Mouse (Mus musculus) gastrocnemius, adult 2 months (tissue): ENCODE measurements around the gene Nsun2. TPM values are rescaled to one million over a fixed set of nuclear protein-coding genes. Genes with fewer than 3 reads are reported as not detected.

Experiments
- DNase-seq: peaks from one replicate; pipeline ENCODE4 v3.0.0; 2022
- H3K27ac ChIP-seq: fragments of 200-600 bp; 2 replicates; pipeline ENCODE4 v1.8.1; 2022; ENCODE audit warnings: mild to moderate bottlenecking
- H3K4me3 ChIP-seq: fragments of 200-600 bp; 2 replicates; pipeline ENCODE4 v1.8.1; 2022; ENCODE audit warnings: mild to moderate bottlenecking, moderate library complexity
- CTCF ChIP-seq: fragments of 200-600 bp; IDR thresholded peaks from 2 replicates; pipeline ENCODE4 v1.8.1; 2022; ENCODE audit warnings: antibody characterized with exemption, mild to moderate bottlenecking, moderate library complexity
- intact Hi-C: fragments of 180-260 bp; cut with DNase I; formaldehyde crosslinking; loops from one replicate; pipeline ENCODE4 v1.15.1; 2025
- total RNA-seq, 2 experiments: library from RNA; stranded (reverse); gene quantifications; 2 replicates each; pipeline ENCODE4 v1.2.3; 2021

Gene Nsun2
- total RNA-seq, 2 experiments from 2014 or later = 45.4 to 51.9 TPM

- intact Hi-C loops = no loop called here
- DNase-seq = no peak
- TF ChIP-seq CTCF = no peak
- Histone ChIP-seq H3K27ac (no peak overlapping the region), H3K4me3 (no peak overlapping the region)
These were observed 140.5 kb downstream of the Nsun2 start for GRCm38 (mm10) chr13:69673921-69674618.

Other genes with a start within 250 kb of the Nsun2 start
- 1 to 10 TPM; 5.2 to 7.8 TPM for gene Tent4a, start 871 bp downstream of the Nsun2 start, total RNA-seq
- gene Srd5a1, start 77.7 kb downstream of the Nsun2 start, total RNA-seq = under 1 TPM in 1 of 2 experiments, not detected in 1; 0.33 TPM
- gene Ube2ql1, start 206.1 kb downstream of the Nsun2 start, total RNA-seq = 1 to 10 TPM in 1 of 2 experiments, under 1 TPM in 1; 0.64 to 1.3 TPM